Mouse (Mus musculus) lung, embryonic 15.5 days (tissue): Measurements from ENCODE around the gene Muc2. TPM values are rescaled to one million over a fixed set of nuclear protein-coding genes. Genes with fewer than 3 reads are reported as not detected.

Source experiments
- ATAC-seq: fragments of 200-750 bp; cut with Nextera tagmentation; 2 replicates; pipeline ENCODE4 v1.8.0; 2017; ENCODE audit warnings: moderate number of reproducible peaks, borderline replicate concordance; ENCODE audit not compliant: low FRiP score, low TSS enrichment; ENCODE audit errors: extremely low read depth
- H3K27ac ChIP-seq: fragments of 300-500 bp; sonication (generic); 2 replicates; pipeline ENCODE4 v1.5.1; 2015; ENCODE audit warnings: moderate library complexity, mild to moderate bottlenecking, inconsistent platforms
- H3K27me3 ChIP-seq: fragments of 300-500 bp; sonication (generic); 2 replicates; pipeline ENCODE4 v1.6.1; 2015; ENCODE audit warnings: inconsistent platforms
- H3K36me3 ChIP-seq: fragments of 300-500 bp; sonication (generic); 2 replicates; pipeline ENCODE4 v1.6.1; 2015; ENCODE audit warnings: inconsistent platforms
- H3K4me1 ChIP-seq: fragments of 300-500 bp; sonication (generic); 2 replicates; pipeline ENCODE4 v1.6.1; 2015; ENCODE audit warnings: inconsistent platforms
- H3K4me2 ChIP-seq: fragments of 300-500 bp; sonication (generic); 2 replicates; pipeline ENCODE4 v1.6.1; 2015; ENCODE audit warnings: inconsistent platforms, mild to moderate bottlenecking, moderate library complexity
- H3K4me3 ChIP-seq: fragments of 300-500 bp; sonication (generic); 2 replicates; pipeline ENCODE4 v1.5.1; 2015; ENCODE audit warnings: mild to moderate bottlenecking, inconsistent platforms
- H3K9ac ChIP-seq: fragments of 300-500 bp; sonication (generic); 2 replicates; pipeline ENCODE4 v1.6.1; 2015; ENCODE audit warnings: inconsistent platforms
- H3K9me3 ChIP-seq: fragments of 300-500 bp; sonication (generic); 2 replicates; pipeline ENCODE4 v1.6.1; 2016; ENCODE audit warnings: inconsistent platforms
- WGBS: fragments of 180-500 bp; shearing (Covaris S2); methylation state at CpG from one replicate; pipeline ENCODE4 v1.1.7; 2015; 5-methylcytosine and 5-hydroxymethylcytosine counted together
- polyA plus RNA-seq: library from polyadenylated mRNA; unstranded; fragments of >200 nt; fragmentation: Nextera tagmentation; extraction: Ambion mirVana; gene quantifications from 2 replicates; pipeline ENCODE4 v1.2.1, GENCODE M21; 2015

The Muc2 gene
- polyA plus RNA-seq, 1 experiment from 2014 or later = 0.37 TPM

DNA sequence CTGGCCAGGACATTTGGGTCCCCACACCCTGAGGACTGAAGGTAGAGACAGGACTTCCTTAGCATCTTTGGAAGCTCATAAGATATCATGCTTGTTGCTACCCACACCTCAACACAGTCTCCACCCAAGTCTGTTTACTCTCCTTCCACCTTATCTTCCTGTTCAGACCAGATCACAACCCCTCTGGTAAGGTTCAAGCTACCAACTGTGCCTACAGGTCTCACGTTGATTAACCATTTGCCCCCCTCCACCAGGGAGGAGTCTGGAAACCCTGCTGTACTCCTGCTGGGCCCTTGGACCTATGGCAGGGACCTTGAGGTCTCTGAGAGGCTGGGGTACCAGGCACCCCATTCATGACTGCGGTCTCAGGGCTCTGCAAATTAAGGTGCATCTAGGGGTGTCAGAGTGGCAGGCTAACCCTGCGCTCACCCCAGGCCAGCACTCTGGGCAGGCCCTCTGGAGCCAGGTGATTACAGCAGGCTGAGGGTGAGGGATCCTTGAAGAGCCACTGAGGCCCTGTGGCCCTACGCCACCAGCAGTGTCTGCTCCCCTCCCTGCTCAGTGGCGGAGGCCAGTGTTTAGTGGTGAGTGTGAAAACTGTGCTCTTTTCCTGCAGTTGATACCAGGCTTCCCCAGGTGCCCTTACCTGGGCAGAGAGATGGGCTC lies 18.4 kb upstream of the Muc2 start:
- H3K4me3 ChIP-seq = no peak overlapping the region
- no peak overlapping the region for H3K27ac ChIP-seq
- H3K4me1 ChIP-seq = no peaks in the 10 kb centered on the region
- WGBS = 67% methylated on average over 5 of the region's 5 CpGs
- no peaks in the 10 kb centered on the region for H3K27me3 ChIP-seq
- no peaks in the 10 kb centered on the region for H3K9me3 ChIP-seq
- H3K4me2 ChIP-seq = no peak overlapping the region
- H3K9ac ChIP-seq = no peak overlapping the region
- no peaks in the 10 kb centered on the region for H3K36me3 ChIP-seq
- no peak for ATAC-seq

DNA sequence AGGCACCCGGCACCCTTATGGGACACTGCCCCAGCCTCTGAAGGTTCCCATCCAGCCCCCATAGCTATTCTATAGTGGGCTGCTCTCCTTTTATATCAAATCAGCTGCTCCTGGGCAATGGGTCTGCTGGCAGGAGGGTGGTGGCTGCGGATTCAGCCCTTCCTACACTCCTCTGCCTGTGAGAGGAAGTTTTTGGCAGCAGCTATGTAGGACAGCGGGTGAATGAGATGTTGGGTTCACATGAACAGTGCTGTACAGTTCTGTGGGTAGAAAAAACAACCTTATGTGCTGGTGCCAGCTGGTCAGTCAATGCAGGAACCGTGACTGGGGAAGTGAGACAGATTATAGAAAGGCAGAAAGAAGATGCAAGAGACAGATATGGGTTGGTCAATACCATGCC lies 11.2 kb upstream of the Muc2 start:
- Histone ChIP-seq H3K9me3 (no peaks in the 10 kb centered on the region), H3K27ac (no peak overlapping the region), H3K4me3 (no peak overlapping the region), H3K4me1 (no peaks in the 10 kb centered on the region), H3K9ac (no peak overlapping the region), H3K4me2 (no peak overlapping the region), H3K36me3 (no peaks in the 10 kb centered on the region), H3K27me3 (no peaks in the 10 kb centered on the region)
- WGBS = 74% methylated on average over 4 of the region's 4 CpGs
- no peak for ATAC-seq

DNA sequence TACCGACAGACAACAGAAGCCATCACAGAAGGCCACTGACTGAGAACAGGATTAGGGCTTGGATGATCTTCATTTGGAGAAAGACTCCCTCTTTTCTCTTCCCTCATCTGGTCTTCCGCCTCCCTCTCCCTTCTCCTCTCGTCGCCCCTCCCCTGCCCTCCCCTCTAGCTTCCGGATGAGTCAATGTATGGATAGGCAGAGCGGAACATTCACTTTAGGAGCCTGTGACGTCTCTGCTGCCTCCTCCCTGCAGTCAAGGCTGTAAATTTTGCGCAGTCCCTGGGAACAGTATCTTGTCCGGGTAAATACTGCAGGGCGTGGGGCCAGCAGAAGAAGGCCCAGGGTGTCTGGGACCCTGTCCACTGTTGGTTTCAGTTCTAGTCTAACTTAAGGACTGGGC lies 2.8 kb upstream of the Muc2 start:
- Histone ChIP-seq H3K27ac (no peak overlapping the region), H3K4me1 (no peaks in the 10 kb centered on the region), H3K4me3 (no peak overlapping the region), H3K27me3 (no peaks in the 10 kb centered on the region), H3K4me2 (no peak overlapping the region), H3K36me3 (no peaks in the 10 kb centered on the region), H3K9ac (no peak overlapping the region), H3K9me3 (no peaks in the 10 kb centered on the region)
- ATAC-seq = no peak
- 61% methylated on average over 10 of the region's 10 CpGs for WGBS

DNA sequence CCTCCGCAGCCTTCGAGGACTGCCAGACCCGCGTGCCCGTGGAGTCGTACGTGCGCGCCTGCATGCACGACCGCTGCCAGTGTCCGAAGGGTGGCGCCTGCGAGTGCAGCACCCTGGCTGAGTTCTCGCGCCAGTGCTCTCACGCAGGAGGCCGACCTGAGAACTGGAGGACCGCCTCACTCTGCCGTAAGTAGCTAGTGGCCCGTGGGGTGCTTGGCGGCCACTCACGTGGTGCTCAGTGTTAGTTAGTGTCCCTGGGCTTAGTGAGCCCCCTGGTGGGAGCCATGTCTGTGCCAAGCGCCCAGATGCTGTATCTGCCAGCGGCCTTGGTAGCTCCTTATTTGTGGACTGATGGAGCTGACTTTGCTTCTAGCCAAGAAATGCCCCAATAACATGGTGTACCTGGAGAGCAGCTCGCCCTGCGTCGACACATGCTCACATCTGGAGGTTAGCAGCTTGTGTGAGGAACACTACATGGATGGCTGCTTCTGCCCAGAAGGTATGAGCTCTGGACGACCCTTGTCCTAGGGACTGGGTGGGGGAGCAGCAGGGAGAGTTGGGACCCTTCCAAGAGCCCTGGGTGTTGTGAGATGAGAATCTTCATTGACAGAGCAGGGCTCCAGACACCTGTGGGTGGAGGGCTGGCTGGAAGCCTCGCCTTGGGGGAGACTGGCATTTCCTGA lies 3.6 kb downstream of the Muc2 start:
- H3K27ac ChIP-seq = no peak overlapping the region
- H3K9ac ChIP-seq = no peak overlapping the region
- H3K36me3 ChIP-seq = no peaks in the 10 kb centered on the region
- WGBS = 41% methylated on average over 30 of the region's 30 CpGs
- H3K27me3 ChIP-seq = no peaks in the 10 kb centered on the region
- peak overlapping the region; percentile 11 for H3K4me3 ChIP-seq
- H3K4me2 ChIP-seq = peak overlapping the region; percentile 53
- no peak; the same call in 1 of the 2 replicates for ATAC-seq
- H3K4me1 ChIP-seq = no peaks in the 10 kb centered on the region
- no peaks in the 10 kb centered on the region for H3K9me3 ChIP-seq

DNA sequence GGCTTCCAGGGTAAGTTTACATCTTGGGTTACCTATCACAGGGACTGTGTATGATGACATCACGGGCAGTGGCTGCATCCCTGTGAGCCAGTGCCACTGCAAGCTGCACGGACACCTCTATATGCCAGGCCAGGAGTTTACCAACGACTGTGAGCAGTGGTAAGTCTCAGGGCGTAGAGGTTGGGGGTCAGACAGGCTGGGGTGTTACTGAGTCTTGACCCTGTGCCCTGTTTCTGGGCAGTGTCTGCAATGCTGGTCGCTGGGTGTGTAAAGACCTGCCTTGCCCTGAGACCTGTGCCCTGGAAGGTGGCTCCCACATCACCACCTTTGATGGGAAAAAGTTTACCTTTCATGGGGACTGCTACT lies 4.1 kb downstream of the Muc2 start:
- no peak overlapping the region for H3K4me3 ChIP-seq

DNA sequence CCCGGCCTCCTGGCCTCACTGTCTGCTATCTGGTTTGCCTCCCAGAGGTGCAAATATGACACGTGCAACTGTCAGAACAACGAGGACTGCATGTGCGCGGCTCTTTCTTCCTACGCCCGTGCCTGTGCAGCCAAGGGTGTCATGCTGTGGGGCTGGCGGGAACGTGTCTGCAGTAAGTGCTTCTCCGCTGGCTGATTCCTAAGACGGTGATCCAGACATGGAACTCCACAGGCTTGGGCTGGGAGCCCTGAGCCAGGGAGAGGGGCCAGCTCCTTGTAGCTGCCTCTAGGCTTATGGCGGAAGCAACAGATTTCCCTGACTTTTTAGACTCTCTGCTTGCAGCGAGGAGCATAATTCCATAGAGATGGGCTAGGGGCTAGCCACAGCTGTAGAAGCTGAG lies 6.4 kb downstream of the Muc2 start:
- Histone ChIP-seq H3K27me3 (no peaks in the 10 kb centered on the region), H3K27ac (no peak overlapping the region), H3K36me3 (no peaks in the 10 kb centered on the region), H3K9ac (no peak overlapping the region), H3K9me3 (no peaks in the 10 kb centered on the region), H3K4me1 (no peaks in the 10 kb centered on the region), H3K4me2 (no peak overlapping the region), H3K4me3 (no peak overlapping the region)
- WGBS = 73% methylated on average over 13 of the region's 13 CpGs
- ATAC-seq = no peak

More for the DNA sequence above, 4.1 kb downstream of the Muc2 start:
- 69% methylated on average over 5 of the region's 5 CpGs for WGBS
- Histone ChIP-seq H3K9ac (no peak overlapping the region), H3K36me3 (no peaks in the 10 kb centered on the region), H3K27me3 (no peaks in the 10 kb centered on the region), H3K9me3 (no peaks in the 10 kb centered on the region), H3K27ac (no peak overlapping the region), H3K4me1 (no peaks in the 10 kb centered on the region), H3K4me2 (no peak overlapping the region)
- ATAC-seq = no peak

DNA sequence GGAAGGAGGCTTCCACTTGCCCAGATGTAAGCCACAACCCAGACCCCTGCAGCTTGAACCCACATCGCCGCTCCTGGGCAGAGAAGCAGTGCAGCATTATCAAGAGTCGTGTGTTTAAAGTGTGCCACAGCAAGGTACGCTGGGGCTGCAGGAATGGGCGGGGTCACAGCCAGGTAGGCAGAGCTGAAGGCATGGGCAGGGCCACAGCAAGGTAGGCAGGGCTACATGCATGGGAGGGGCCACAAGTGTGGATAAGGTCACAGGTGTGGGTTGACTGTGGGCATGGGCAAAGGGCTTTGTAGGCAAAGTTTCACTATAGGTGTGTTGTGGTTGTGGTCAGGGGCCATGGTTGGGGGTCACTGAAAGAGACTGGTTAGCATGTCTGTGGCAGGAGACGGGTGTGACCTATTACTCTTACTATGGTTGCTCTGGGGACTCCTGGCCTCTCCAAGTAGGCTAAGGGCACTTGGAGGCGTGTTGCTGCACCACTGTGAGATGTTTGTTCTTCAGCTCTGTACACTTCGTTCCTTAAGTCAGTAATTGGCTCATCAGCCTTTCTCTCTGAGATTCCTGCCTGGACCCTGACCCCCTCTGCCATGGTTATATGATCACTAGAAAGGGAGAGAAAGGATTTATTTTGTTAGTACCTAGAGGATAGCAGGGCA lies 9.5 kb downstream of the Muc2 start:
- H3K27me3 ChIP-seq = no peaks in the 10 kb centered on the region
- no peak for ATAC-seq
- H3K4me1 ChIP-seq = no peaks in the 10 kb centered on the region
- H3K36me3 ChIP-seq = no peaks in the 10 kb centered on the region
- H3K27ac ChIP-seq = no peak overlapping the region
- 66% methylated on average over 8 of the region's 8 CpGs for whole genome bisulfite sequencing
- no peak overlapping the region for H3K4me3 ChIP-seq
- no peak overlapping the region for H3K9ac ChIP-seq
- no peaks in the 10 kb centered on the region for H3K9me3 ChIP-seq
- no peak overlapping the region for H3K4me2 ChIP-seq

DNA sequence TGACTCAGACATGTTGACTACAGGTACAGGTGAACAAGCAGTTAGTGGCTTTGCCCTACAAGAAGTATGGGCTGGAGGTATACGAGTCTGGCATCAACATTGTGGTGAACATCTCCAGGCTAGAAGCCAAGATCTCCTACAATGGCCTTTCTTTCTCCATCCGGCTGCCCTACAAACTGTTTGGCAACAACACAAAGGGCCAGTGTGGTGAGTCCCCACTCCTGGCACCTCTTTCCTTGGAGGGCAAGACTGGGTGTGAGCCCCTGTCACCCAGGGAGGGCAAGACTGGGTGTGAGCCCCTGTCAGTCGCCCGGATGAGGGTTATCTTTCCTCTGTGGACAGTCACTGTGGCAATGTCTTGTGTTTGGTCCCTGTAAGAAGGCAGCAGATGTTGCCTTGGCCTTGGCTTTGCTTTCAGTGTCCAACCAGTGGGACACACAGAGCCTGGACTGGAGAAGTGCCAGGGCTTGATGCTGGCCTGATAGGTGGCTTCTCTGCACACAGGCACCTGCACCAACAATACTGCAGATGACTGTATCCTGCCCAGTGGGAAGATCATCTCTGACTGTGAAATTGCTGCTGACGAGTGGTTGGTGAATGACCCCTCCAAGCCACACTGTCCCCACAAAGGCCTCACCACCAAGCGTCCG lies 57.4 kb downstream of the Muc2 start:
- H3K27me3 ChIP-seq = no peaks in the 10 kb centered on the region
- H3K36me3 ChIP-seq = no peaks in the 10 kb centered on the region
- no peak overlapping the region for H3K9ac ChIP-seq
- H3K9me3 ChIP-seq = no peaks in the 10 kb centered on the region
- H3K4me1 ChIP-seq = no peaks in the 10 kb centered on the region
- H3K4me2 ChIP-seq = no peak overlapping the region
- no peak for ATAC-seq
- H3K4me3 ChIP-seq = no peak overlapping the region
- 83% methylated on average over 7 of the region's 7 CpGs for WGBS
- H3K27ac ChIP-seq = no peak overlapping the region

DNA sequence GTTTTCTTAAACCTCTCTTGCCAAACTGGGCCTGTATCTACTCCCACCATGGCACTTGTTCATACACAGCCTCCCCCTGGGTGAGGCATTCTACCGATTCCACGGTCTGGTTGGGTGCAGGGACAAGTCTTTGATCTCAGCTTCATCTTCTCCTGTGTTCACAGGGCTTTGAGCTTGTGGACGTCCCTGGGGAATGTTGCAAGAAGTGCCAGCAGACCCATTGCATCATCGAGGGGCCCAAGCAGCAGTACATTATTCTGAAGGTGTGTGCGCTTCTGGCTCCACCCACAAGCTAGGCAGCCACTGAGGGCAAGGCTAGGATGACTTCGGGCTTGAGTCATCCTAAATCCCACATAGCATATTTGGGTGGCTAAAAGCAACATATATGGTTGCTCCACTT lies 62.4 kb downstream of the Muc2 start:
- 65% methylated on average over 6 of the region's 6 CpGs for WGBS

DNA sequence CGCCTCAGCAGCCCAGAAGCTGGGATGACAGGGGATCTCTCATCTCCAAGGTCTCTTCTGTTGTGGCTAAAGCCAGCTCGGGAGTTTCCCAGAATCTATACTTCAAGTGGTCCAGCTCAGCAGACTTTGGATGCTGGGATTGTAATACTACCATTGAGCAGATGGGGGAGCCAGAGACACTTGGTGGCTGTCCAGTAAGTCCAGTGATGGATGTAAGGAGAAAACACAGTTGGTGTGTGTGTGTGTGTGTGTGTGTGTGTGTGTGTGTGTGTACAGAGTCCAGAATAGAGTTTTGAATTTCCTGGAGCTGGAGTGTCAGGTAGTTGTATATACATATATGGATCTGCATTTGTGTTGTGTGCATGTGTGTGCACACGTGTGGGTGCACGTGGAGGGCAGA lies 65.7 kb downstream of the Muc2 start:
- WGBS = 45% methylated on average over 4 of the region's 4 CpGs
- H3K9me3 ChIP-seq = no peaks in the 10 kb centered on the region
- no peak overlapping the region for H3K4me3 ChIP-seq
- no peaks in the 10 kb centered on the region for H3K36me3 ChIP-seq
- H3K27ac ChIP-seq = no peak overlapping the region
- H3K4me1 ChIP-seq = no peaks in the 10 kb centered on the region
- ATAC-seq = no peak
- no peak overlapping the region for H3K9ac ChIP-seq
- H3K4me2 ChIP-seq = no peak overlapping the region
- H3K27me3 ChIP-seq = no peaks in the 10 kb centered on the region

More for the DNA sequence above, 62.4 kb downstream of the Muc2 start:
- Histone ChIP-seq H3K4me2 (no peak overlapping the region), H3K9me3 (no peaks in the 10 kb centered on the region), H3K27me3 (no peaks in the 10 kb centered on the region), H3K27ac (no peak overlapping the region), H3K4me3 (no peak overlapping the region), H3K36me3 (no peaks in the 10 kb centered on the region), H3K9ac (no peak overlapping the region), H3K4me1 (no peaks in the 10 kb centered on the region)
- no peak for ATAC-seq

DNA sequence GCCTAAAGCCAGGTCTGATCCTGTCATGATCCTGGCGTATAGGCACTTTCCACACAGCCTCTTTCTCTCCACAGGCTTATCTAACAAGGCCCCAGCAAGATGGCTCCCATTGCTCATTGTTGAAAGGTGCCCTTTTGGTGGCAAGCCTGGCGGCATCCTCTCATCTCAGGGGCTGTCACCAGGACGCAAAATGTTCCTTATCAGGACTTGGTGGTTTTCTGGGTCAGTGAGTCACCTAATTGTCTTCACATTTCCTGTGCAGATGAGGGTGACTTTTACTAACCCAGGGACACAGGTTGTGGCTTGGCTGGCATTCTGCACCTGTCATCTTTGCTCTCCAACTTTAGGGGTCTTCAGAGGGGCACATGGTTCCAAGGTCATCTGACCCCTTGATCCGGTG lies 68.2 kb downstream of the Muc2 start:
- 55% methylated on average over 4 of the region's 4 CpGs for WGBS
- ATAC-seq = no peak
- H3K4me2 ChIP-seq = no peak overlapping the region
- H3K27me3 ChIP-seq = no peaks in the 10 kb centered on the region
- H3K4me1 ChIP-seq = no peaks in the 10 kb centered on the region
- no peak overlapping the region for H3K27ac ChIP-seq
- H3K9ac ChIP-seq = no peak overlapping the region
- H3K9me3 ChIP-seq = no peaks in the 10 kb centered on the region
- H3K36me3 ChIP-seq = no peaks in the 10 kb centered on the region
- H3K4me3 ChIP-seq = no peak overlapping the region

DNA sequence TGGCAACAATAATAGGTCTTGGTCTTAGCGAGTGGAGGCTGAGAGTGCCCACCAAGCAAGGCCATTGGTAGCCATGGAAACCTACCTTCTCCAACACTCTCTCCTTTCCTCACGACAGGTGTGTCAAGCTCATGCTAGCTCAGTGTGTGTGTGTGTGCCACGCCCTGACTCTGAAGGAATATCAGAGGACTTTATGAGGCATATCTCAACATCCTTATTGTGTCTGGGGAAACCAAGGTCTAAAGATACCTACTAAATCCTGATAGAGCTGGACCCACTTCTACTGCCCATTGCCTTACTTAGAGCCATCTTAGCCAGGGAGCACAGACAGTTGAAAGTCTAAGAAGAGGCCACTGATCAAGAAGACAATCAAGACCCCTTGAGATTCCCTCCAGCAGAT lies 80.4 kb downstream of the Muc2 start:
- no peak overlapping the region for H3K4me2 ChIP-seq
- H3K36me3 ChIP-seq = no peaks in the 10 kb centered on the region
- no peak overlapping the region for H3K27ac ChIP-seq
- ATAC-seq = no peak
- no peak overlapping the region for H3K4me3 ChIP-seq
- 69% methylated on average over 3 of the region's 3 CpGs for WGBS
- no peaks in the 10 kb centered on the region for H3K27me3 ChIP-seq
- H3K9ac ChIP-seq = no peak overlapping the region
- no peaks in the 10 kb centered on the region for H3K9me3 ChIP-seq
- peaks cover 25% of the 10 kb centered on the region for H3K4me1 ChIP-seq
